Mouse (Mus musculus): ENCODE data around the gene 0610012G03Rik.

Gene 0610012G03Rik

GRCm38 (mm10) chr16:31932840-31933697, 15.2 kb downstream of the 0610012G03Rik start:
- DNase-seq (ENCODE audit: low read depth, low spot score) = peak; percentile 87

DNA sequence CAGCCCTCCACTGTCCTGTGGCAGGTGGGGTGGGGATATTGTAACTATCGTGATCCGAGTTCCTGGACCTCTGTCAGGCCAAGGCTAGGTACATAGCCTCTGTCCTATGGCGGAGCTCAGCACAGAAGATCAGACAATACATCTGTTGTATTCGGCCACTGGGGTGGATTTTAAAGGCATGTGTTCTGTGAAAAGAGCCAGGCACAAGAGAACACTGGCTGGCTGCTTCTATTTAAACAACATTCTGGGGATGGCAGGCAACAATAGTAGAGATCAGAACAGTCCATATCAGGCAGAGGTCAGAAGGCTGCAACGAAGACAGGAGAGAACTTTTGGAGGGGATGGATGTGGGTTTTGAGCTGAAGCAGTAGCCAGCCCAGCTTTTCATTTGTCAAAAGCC, 16.0 kb downstream of the 0610012G03Rik start:
- DNase-seq (ENCODE audit: low read depth, low spot score) = no peak

- DNase-seq (ENCODE audit: low read depth, low spot score) = no peak
Measured at GRCm38 (mm10) chr16:31931330-31931729, 17.0 kb downstream of the 0610012G03Rik start.

DNA sequence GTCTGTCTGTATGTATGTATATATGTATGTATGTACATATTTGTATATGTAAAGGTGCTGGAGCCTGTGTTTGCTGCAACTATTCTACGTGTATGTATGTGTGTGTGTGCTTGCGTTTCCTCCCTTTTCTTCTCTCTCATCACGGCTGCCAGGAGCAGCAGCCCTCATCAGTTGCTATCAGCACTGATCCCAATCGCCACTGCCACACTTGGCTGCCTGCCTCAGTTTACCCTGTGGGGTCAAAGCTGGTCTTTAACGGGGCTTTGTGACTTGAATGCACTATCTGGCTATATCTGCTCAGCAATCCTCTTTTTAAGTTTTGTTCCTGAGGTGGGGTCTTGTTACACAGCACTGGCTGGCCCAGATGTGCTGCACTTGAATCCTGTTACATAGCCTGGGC, 20.9 kb downstream of the 0610012G03Rik start:
- no peak for DNase-seq (ENCODE audit: low read depth, low spot score)

DNA sequence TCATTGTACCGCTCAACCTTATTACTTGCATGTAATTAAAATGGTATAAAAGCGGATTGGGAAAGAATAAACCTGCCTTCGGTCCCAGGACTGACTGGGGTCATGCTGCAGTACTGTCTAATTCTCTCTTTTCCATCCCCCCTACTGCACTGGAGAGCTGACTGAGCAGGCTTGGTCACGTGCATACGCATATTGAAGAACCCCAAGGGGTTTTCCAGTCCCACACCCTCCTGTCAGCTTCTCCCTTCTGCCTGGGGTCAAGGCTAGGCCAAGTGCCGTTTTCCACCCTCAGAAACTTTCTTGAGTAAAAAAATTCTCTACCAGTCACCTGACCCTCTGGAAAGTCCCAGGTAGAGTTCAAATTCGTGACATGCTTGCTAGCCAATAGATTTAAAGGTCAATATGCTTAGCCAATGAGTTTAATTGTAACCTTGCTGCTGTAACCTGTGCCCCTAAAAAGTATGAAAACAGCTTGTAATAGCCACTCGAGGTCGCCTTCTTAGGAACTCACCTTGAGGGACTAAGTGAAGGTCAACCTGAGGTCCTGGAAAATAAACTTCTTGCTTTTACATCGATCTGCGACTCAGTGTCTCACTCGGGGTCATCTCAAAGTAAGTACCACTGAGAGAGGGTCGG, 21.6 kb downstream of the 0610012G03Rik start:
- DNase-seq (ENCODE audit: low read depth, low spot score) = no peak

- no peak for DNase-seq (ENCODE audit: low read depth, low spot score)
Measured at GRCm38 (mm10) chr16:31926091-31926490, 22.2 kb downstream of the 0610012G03Rik start.

DNA sequence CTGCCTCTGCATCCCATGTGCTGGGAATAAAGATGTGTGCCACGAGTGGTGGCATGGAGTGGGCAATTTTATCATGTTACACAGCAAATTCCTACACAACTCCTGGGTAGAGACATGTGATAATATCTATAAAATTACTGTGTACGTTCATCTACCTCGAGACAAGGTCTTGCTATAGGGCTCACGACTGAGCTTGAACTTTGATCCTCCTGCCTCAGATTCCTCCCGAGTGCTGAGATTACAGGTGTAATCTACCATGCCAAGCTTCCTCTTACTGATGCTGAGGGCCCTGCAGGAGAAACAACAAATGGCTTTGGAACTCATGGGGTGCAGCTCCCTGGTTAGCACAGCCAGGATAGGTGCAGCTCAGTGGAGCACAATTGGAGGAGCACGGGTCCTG, 23.9 kb downstream of the 0610012G03Rik start:
- no peak for DNase-seq (ENCODE audit: low read depth, low spot score)

- DNase-seq (ENCODE audit: low read depth, low spot score) = peak; percentile 70
Measured at GRCm38 (mm10) chr16:31918248-31918724, 30.0 kb downstream of the 0610012G03Rik start.

DNA sequence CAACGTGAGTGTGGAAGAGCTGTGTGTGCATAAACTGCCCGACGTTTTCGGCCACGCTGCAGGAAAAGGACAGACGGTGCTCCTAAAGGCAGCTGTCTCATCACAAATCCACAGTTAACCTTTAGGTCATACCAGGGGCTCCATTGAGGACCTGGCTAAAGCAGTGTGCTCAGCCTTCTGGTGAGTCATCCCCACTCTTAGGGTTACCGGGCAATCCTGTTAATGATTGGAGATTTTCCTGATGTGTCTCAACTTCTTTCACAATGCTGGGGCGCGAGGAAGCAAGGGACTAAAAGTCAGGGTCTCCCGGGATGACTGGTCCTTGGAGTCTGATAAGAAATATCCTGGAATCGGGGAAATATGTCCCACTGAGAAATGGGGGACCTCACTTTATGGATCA, 30.5 kb downstream of the 0610012G03Rik start:
- no peak for DNase-seq (ENCODE audit: low read depth, low spot score)

DNA sequence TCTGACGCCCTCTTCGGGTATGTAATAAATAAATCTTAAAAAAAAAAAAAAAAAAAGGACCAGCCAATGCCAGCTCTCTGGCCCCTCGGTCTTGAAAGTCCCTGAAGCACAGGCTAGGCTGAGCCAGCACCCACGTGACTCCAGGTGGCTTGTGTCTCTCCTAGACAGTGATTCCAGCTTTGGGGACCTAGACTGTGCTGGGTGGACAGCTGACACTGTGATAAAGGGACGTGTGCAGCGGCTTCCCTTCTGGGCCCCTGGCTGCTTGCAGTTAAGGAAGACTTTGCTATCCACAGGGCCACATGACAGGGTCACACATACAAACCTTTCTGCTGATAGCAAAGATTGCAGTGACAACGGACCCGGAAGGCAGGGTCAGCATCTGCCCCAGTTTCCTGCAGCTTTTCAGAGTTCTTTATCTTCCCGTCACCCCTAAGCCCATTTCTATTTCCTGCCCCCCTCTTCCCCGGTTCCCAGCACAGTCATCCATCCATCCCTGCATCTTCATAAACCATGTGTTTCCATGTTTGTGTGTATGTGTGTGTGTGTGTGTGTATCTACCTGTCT, 37.9 kb downstream of the 0610012G03Rik start:
- DNase-seq (ENCODE audit: low read depth, low spot score) = no peak

DNA sequence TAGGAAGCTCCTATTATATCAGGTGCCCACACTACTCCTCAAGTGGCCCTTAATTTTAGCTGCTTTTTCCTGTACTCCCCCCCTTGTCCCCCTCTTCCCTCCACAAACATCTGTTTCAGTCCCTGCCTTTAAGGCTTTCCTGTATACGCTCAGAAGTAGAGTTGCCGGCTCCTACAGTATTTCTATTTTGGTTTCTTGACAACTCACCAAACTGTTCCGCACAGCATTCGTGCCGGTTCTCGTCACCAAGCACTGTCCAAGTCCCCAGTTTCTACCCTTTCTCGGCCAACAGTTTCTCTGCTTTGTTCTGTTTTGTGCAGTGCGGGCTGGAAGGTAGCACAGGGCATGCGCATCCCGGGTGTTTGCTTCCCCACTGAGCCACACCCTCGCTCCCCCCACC, 39.3 kb downstream of the 0610012G03Rik start:
- DNase-seq (ENCODE audit: low read depth, low spot score) = no peak

- no peak for DNase-seq (ENCODE audit: low read depth, low spot score)
Measured at GRCm38 (mm10) chr16:31906896-31907295, 41.4 kb downstream of the 0610012G03Rik start.

GRCm38 (mm10) chr16:31905891-31906825, 42.1 kb downstream of the 0610012G03Rik start:
- DNase-seq (ENCODE audit: low read depth, low spot score) = no peak

- no peak for DNase-seq (ENCODE audit: low read depth, low spot score)
Measured at GRCm38 (mm10) chr16:31905331-31905730, 43.0 kb downstream of the 0610012G03Rik start.

DNA sequence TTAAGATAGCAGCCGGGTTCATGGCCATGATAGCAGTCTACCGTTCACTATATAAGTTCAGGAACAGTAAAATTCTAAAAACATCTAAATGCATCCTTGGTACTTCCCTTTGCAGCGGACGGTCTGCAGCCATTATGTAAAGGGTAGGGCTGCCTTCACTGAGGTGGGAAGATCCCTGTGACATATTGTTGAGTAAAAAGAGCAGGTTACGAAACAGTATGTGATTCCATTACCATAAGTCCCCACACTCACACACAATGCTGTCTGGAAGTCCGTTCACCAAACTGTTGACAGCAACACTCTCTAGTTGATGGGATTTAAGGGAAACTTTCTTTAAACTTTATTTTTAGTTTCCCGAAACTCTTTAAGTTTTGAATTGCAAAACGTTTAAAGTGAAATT, 45.1 kb downstream of the 0610012G03Rik start:
- DNase-seq (ENCODE audit: low read depth, low spot score) = no peak

GRCm38 (mm10) chr16:31901886-31902285, 46.4 kb downstream of the 0610012G03Rik start:
- DNase-seq (ENCODE audit: low read depth, low spot score) = no peak

GRCm38 (mm10) chr16:31898546-31899326, 49.6 kb downstream of the 0610012G03Rik start:
- DNase-seq (ENCODE audit: low read depth, low spot score) = no peak
